Mouse (Mus musculus) liver, adult 2 months (tissue): ENCODE data around the gene Zfand4. TPM values are rescaled to one million over a fixed set of nuclear protein-coding genes. Genes with fewer than 3 reads are reported as not detected.

Source experiments
- DNase-seq: peaks from one replicate; pipeline ENCODE4 v3.0.0-alpha.2; 2011; ENCODE audit warnings: low read depth, low spot score; ENCODE audit errors: extremely low read depth
- H3K27ac ChIP-seq: fragments of 200-500 bp; replicated peaks from 2 replicates; pipeline ENCODE4 v1.5.1; 2012; ENCODE audit warnings: low read depth, mild to moderate bottlenecking, control low read depth, inconsistent platforms, low read length; ENCODE audit not compliant: insufficient read depth
- H3K27me3 ChIP-seq: fragments of 200-500 bp; 2 replicates; pipeline ENCODE4 v1.6.1; 2012; ENCODE audit warnings: mild to moderate bottlenecking, moderate library complexity, low read length, inconsistent platforms; ENCODE audit not compliant: control insufficient read depth, insufficient read depth
- H3K36me3 ChIP-seq: fragments of 200-500 bp; 2 replicates; pipeline ENCODE4 v1.6.1; 2012; ENCODE audit warnings: low read length, inconsistent platforms; ENCODE audit not compliant: control insufficient read depth, insufficient read depth
- H3K4me1 ChIP-seq: fragments of 200-500 bp; 2 replicates; pipeline ENCODE4 v1.6.1; 2011; ENCODE audit warnings: low read length; ENCODE audit not compliant: control insufficient read depth, insufficient read depth
- H3K4me3 ChIP-seq: fragments of 200-500 bp; 2 replicates; pipeline ENCODE4 v1.5.1; 2011; ENCODE audit warnings: low read depth, mild to moderate bottlenecking, control low read depth, low read length, moderate library complexity; ENCODE audit not compliant: insufficient read depth
- H3K79me2 ChIP-seq: fragments of 200-500 bp; 2 replicates; pipeline ENCODE4 v1.6.1; 2012; ENCODE audit warnings: inconsistent platforms, mild to moderate bottlenecking, low read length, moderate library complexity; ENCODE audit not compliant: control insufficient read depth, insufficient read depth
- H3K9ac ChIP-seq: fragments of 200-500 bp; 2 replicates; pipeline ENCODE4 v1.6.1; 2012; ENCODE audit warnings: low read depth, mild to moderate bottlenecking, control low read depth, inconsistent platforms, low read length
- CTCF ChIP-seq: fragments of 200-500 bp; IDR thresholded peaks from 2 replicates; pipeline ENCODE4 v1.5.1; 2011; ENCODE audit warnings: low read depth, low read length, control low read depth
- POLR2A ChIP-seq: fragments of 200-500 bp; IDR thresholded peaks from 2 replicates; pipeline ENCODE4 v1.6.1; 2011; ENCODE audit warnings: low read length, control low read depth; ENCODE audit not compliant: insufficient read depth; ENCODE audit errors: extremely low read depth
- WGBS: fragments of 180-500 bp; shearing (Covaris S2); methylation state at CpG from one replicate; pipeline ENCODE4 v1.1.7; 2018; 5-methylcytosine and 5-hydroxymethylcytosine counted together
- polyA plus RNA-seq: library from polyadenylated mRNA; depleted of rRNA; stranded (reverse); fragments of >200 nt; gene quantifications from 2 replicates; pipeline ENCODE4 v1.2.3, GENCODE M21; 2012; rRNA removed
- total RNA-seq: library from RNA; depleted of rRNA; stranded (reverse); fragments of >200 nt; gene quantifications from 2 replicates; pipeline ENCODE4 v1.2.3, GENCODE M21; 2014; rRNA removed

The Zfand4 gene
- total and polyA plus RNA-seq, 2 experiments, result 4.0 to 25.6 TPM

DNA sequence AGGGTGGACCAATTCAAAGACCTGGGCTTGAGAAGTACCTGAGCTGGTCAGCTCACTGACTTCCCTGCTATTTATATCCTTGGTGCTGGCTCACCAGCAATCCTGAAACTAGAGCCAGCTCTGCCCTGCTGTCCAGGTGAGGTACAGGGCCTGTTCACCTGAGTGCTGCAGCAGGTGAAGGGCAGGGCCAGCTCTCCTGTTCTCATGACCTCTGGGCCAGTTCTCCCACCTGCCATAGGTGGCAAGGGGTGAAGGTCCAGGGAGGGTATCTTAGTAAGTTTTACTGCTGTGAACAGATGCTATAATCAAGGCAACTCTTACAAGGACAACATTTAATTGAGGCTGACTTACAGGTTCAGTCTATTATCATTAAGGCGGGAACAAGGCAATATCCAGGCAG lies 105.8 kb downstream of the Zfand4 start:
- no peaks in the 10 kb centered on the region for H3K36me3 ChIP-seq
- no peak for DNase-seq
- no peak for TF ChIP-seq CTCF
- no peak for TF ChIP-seq POLR2A
- no peak overlapping the region for H3K27ac ChIP-seq
- no peak overlapping the region for H3K4me3 ChIP-seq
- H3K9ac ChIP-seq, result no peak overlapping the region
- H3K4me1 ChIP-seq, result peaks cover 4% of the 10 kb centered on the region; the same call in 1 of the 2 replicates
- no peaks in the 10 kb centered on the region for H3K27me3 ChIP-seq
- 97% methylated on average over 1 of the region's 1 CpGs for WGBS
- peaks cover 24% of the 10 kb centered on the region; the same call in 1 of the 2 replicates for H3K79me2 ChIP-seq

DNA sequence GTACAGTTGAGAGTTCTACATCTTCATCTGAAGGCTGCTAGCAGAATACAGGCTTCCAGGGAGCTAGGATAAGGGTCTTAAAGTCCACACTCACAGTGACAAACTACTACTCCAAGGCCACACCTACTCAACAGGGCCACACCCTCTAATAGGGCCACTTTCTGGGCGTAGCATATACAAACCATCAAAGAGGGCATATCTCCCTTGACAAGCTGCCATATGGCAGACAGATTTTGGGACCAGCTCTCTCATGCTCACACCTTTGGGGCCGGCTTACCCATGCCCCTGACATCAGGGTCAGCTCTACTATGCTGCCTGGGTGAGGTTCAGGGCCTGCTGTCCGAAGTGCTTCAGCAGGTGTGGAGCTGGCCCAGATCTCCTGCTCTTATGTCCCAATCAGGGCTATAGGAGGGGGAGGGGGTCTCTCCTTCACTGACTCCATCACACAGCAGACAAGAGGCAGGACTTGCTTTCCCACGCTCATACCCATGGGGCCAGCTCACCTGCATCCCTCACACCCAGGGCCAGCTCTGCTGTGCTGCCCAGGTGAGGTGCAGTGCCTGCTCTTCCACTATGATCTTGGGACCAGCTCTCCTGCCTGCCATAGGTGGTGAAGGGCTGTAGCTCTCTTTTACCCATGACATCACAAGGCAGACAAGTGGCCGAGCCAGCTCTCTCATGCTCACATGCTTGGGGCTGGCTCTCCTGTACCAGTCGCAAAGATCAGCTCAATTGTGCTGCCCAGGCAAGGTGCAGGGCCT lies 106.4 kb downstream of the Zfand4 start:
- Histone ChIP-seq H3K4me3 (no peak overlapping the region), H3K27ac (no peak overlapping the region), H3K9ac (no peak overlapping the region), H3K79me2 (peaks cover 25% of the 10 kb centered on the region; the same call in 1 of the 2 replicates), H3K4me1 (peaks cover 4% of the 10 kb centered on the region; the same call in 1 of the 2 replicates), H3K27me3 (no peaks in the 10 kb centered on the region), H3K36me3 (no peaks in the 10 kb centered on the region)
- WGBS, result 95% methylated on average over 6 of the region's 6 CpGs
- TF ChIP-seq CTCF, result no peak
- no peak for TF ChIP-seq POLR2A
- DNase-seq, result no peak

DNA sequence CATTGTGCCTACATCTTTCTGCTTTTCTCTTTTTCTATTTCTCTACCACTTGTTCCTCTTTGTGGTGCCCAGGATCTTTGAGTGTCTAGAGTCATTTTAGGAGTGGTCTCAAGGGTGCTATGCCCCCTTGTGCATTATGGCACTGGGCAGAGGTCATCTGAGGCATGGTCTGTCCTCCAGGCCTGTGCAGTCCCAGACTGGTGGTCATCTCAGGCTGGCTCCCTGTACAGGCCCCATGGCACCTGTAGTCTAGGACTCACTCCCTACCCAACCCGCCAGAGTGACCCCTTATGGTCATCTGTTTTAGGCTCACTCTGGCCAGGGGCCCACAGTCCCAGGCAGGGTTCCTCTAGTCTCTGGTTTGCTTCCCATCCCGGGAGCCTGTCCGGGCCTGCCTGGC lies 107.5 kb downstream of the Zfand4 start:
- Histone ChIP-seq H3K36me3 (peaks cover under 1% of the 10 kb centered on the region; the same call in 1 of the 2 replicates), H3K27me3 (no peaks in the 10 kb centered on the region), H3K79me2 (peaks cover 26% of the 10 kb centered on the region; the same call in 1 of the 2 replicates), H3K4me1 (peaks cover 4% of the 10 kb centered on the region; the same call in 1 of the 2 replicates), H3K4me3 (no peak overlapping the region), H3K9ac (no peak overlapping the region), H3K27ac (no peak overlapping the region)
- WGBS, result 94% methylated on average over 3 of the region's 3 CpGs
- TF ChIP-seq POLR2A, result no peak
- TF ChIP-seq CTCF, result no peak
- DNase-seq, result no peak

DNA sequence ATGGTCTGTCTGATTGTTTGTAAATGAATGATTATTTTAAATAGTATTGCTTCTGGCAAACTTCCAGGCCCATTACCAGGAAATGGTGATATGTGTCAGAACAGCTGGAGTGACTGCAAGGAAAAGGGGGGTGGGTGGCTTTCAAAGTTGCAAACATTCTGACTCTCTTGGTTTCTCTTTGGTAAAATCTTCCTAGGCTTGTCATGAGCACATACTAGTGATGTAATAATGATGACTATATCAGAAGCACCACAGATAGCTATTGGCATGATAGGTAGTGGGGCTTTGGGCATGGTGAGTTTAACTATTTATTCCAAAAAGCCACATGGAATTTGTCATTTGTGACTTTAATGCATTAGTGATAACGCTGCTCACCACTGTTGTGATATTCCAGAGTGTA lies 110.1 kb downstream of the Zfand4 start:
- H3K9ac ChIP-seq, result no peak overlapping the region
- H3K79me2 ChIP-seq, result peaks cover 33% of the 10 kb centered on the region
- peaks cover 13% of the 10 kb centered on the region; the same call in 1 of the 2 replicates for H3K36me3 ChIP-seq
- no peaks in the 10 kb centered on the region for H3K27me3 ChIP-seq
- H3K4me3 ChIP-seq, result no peak overlapping the region
- H3K27ac ChIP-seq, result no peak overlapping the region
- no peak for DNase-seq
- H3K4me1 ChIP-seq, result peaks cover 6% of the 10 kb centered on the region; the same call in 1 of the 2 replicates
- 91% methylated on average over 1 of the region's 1 CpGs for WGBS
- TF ChIP-seq CTCF (no peak), POLR2A (no peak)

DNA sequence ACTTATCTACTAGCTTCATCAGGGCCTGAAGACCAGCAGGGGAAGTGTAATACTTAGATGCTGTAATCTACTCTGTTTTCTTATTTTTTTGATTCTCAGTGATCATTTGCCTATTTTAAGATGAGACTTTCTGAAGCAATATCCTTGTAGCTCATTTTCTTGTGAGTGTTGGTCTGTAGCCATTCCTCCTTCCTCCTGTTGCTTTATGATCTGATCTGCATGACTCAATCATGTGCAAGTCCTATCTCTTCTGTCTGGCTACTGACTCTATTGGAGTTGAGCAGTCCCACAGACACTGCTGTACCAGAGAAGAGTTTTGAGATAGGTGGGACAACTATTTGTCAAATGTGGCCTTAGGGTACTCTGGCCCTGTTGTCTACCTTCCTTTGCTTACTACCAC lies 110.6 kb downstream of the Zfand4 start:
- no peaks in the 10 kb centered on the region for H3K27me3 ChIP-seq
- TF ChIP-seq POLR2A (no peak), CTCF (no peak)
- H3K36me3 ChIP-seq, result peaks cover 13% of the 10 kb centered on the region; the same call in 1 of the 2 replicates
- no peak for DNase-seq
- no peak overlapping the region for H3K9ac ChIP-seq
- peaks cover 6% of the 10 kb centered on the region; the same call in 1 of the 2 replicates for H3K4me1 ChIP-seq
- H3K4me3 ChIP-seq, result no peak overlapping the region
- H3K27ac ChIP-seq, result no peak overlapping the region
- peaks cover 32% of the 10 kb centered on the region for H3K79me2 ChIP-seq

DNA sequence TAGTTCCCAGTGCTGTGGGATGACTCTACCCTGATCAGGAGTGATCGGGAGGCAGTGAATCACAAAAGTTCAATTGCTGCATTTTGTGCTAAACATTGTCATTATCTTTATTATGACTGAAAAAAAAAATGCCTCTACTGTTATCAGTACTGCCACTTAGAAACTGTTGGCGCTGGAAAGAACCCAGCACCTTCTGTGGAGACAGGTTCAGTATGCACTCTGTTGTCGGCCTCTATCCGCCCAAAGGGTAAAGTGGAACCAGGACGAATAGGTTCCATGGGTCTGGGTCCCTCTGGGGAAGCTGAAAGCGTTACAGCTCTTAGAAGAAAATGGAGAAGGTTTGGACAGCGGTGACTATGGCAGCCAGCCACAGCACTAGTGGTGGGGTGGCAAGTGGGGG lies 114.9 kb downstream of the Zfand4 start:
- Histone ChIP-seq H3K27me3 (no peaks in the 10 kb centered on the region), H3K4me3 (no peak overlapping the region), H3K4me1 (peaks cover 6% of the 10 kb centered on the region), H3K79me2 (peaks cover 18% of the 10 kb centered on the region), H3K36me3 (peaks cover 13% of the 10 kb centered on the region; the same call in 1 of the 2 replicates), H3K9ac (no peak overlapping the region), H3K27ac (no peak overlapping the region)
- DNase-seq, result no peak
- WGBS, result 96% methylated on average over 7 of the region's 7 CpGs
- TF ChIP-seq CTCF (no peak), POLR2A (no peak)

Other genes starting within 250 kb of the Zfand4 start
- 34.3 and 38.0 TPM in 2 replicates for gene Tmcc1, start 70.7 kb upstream of the Zfand4 start, total RNA-seq
- gene Tmcc1, start 70.7 kb upstream of the Zfand4 start, polyA plus RNA-seq, result 13.8 and 17.7 TPM in 2 replicates
- 38.5 and 46.5 TPM in 2 replicates for gene Washc2, start 56.2 kb upstream of the Zfand4 start, total RNA-seq
- gene Washc2, start 56.2 kb upstream of the Zfand4 start, polyA plus RNA-seq, result 29.6 and 32.7 TPM in 2 replicates
- 97.5 and 100 TPM in 2 replicates for gene March8, start 73.8 kb downstream of the Zfand4 start, total RNA-seq
- 58.4 and 62.5 TPM in 2 replicates for gene March8, start 73.8 kb downstream of the Zfand4 start, polyA plus RNA-seq
- gene Alox5, start 197.0 kb downstream of the Zfand4 start, total RNA-seq, result under 0.01 and 0.09 TPM in 2 replicates
- 0.07 TPM in 1 of 2 replicates, not detected in the other for gene Alox5, start 197.0 kb downstream of the Zfand4 start, polyA plus RNA-seq
- not detected in 2 replicates for gene Olfr211, start 224.9 kb downstream of the Zfand4 start, total RNA-seq
- not detected in 2 replicates for gene Olfr211, start 224.9 kb downstream of the Zfand4 start, polyA plus RNA-seq
- gene Olfr212, start 242.3 kb downstream of the Zfand4 start, total RNA-seq, result not detected in 2 replicates
- gene Olfr212, start 242.3 kb downstream of the Zfand4 start, polyA plus RNA-seq, result not detected in 2 replicates